Mouse (Mus musculus): ENCODE results near the gene Bbs4.

Bbs4 gene

GRCm38 (mm10) chr9:59291688-59292492 is 61.4 kb downstream of the Bbs4 start:
- DNase-seq (ENCODE audit: low spot score in 2 of 2) = no peak

DNA sequence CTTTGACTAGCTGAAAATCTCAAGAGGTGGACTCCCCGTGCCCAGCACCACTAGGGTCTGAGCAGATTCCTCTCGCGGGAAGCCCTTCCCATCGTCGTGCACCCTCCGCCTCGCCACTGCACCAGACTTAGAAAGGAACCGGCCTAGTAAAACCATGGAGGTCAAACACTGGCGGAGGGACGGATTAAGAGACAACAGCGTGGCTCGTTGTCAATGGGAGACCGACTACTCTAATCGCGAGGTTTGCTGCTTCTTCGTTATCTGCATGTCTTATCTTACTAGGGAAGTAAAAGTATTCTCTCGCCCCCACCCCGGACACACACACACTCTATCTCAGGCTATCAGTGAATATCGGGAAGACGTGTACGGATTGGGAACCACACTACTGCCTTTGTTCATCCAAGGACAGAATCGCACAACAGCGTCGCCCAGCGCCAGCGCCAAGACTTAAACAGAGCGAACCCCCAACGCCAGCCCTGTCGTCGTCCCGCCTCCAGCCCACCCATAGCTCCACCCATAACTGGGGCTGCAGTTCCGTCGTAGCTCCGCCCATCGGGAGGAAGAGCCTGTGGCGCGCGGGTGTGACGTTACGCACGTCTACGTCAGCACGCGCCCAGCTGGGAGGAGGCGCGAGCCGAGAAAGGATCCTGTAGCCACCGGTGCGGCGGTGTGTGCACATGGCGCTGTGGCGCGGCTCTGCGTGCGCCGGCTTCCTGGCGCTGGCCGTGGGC is 62.2 kb downstream of the Bbs4 start, which contains the start of gene Adpgk:
Gene Adpgk (plus strand): TSS at position 602 of the 731 bp plus-strand sequence.
- DNase-seq (ENCODE audit: low spot score in 2 of 2) = peak; percentile 98

DNA sequence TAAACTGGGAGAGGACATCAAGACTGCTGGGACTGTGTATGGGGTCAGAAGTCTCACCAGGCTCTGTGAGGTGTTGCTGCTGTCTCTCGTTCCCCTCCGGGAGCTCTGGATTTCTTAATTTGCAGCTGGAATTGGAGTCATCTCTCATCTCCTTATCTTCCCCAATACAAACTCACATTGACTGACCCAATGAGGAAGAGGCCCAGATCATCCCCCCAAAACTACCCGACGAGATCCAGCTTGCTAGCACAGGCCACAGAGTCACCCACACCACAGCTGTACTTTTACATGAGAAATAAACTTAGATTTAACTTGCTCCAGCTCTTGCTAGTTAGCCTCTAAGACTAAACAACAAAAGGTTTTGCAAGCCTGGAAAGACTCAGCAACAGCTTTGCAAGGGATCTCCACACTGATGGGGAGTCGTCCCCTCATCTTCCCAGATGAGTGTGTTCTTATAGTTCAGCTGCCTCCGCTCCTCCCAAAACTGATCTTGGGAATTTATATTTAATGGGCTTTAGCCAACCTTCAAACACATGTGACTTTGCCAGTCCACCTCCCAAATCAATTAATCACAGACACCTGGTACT is 63.7 kb downstream of the Bbs4 start:
- no peak for DNase-seq (ENCODE audit: low spot score in 2 of 2)

GRCm38 (mm10) chr9:59288685-59289410 is 64.5 kb downstream of the Bbs4 start:
- no peak for DNase-seq (ENCODE audit: low spot score in 2 of 2)

DNA sequence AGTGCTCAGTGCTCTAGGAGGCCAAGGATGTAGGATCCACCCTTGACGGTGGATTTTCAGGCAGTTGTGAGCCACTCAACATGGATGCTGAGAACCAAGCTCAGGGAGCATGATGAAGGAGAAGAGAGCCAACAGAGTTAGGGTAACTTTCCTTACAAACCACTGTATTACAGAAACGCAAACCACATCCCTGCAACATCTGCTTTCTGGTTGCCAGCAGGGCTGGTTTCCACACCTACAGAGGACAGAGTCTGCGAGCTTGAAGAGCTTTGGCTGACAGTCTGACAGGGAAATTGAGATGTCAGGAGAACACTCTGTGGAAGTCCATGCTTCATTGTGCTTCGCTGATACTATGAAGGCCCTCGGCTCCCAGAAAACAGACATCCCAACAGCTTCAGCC is 65.2 kb downstream of the Bbs4 start:
- no peak for DNase-seq (ENCODE audit: low spot score in 2 of 2)

DNA sequence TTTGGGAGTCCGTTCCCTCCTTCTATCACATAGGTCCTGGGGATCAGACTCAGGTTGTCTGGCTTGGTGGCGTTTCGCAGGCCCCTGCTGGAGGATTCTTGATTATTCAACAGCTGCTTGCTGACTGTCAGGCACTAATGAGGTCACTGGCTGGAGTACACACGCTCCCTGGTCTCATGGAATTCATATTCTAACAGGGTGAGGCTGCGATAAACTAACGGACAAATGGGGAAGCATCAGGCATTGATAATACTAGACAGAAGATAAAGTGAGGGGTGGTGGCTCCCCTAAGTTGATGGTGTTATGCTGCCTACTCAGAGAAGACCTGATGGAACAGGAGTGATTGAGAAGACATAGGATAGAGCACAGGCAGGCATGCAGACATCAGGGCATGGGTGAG is 67.7 kb downstream of the Bbs4 start:
- DNase-seq (ENCODE audit: low spot score in 2 of 2) = no peak

DNA sequence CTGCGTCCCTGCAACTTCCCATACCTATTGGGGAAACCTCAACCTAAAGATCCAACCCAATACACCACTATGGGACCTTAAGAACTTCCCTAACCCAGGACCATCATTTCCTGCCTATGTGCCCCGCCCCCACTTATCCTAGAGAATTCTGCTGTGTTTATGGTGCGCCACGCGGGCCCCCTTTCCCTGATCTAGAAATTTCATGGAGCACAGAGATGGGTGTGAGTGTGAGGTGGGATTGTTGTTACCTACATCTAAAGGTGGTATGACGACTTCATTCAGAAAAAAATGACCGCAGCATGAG is 70.7 kb downstream of the Bbs4 start:
- no peak for DNase-seq (ENCODE audit: low spot score in 2 of 2)

- peak; percentile 24 to 63 for DNase-seq (ENCODE audit: low spot score in 2 of 2)
These were observed 71.2 kb downstream of the Bbs4 start for GRCm38 (mm10) chr9:59281871-59282682.

DNA sequence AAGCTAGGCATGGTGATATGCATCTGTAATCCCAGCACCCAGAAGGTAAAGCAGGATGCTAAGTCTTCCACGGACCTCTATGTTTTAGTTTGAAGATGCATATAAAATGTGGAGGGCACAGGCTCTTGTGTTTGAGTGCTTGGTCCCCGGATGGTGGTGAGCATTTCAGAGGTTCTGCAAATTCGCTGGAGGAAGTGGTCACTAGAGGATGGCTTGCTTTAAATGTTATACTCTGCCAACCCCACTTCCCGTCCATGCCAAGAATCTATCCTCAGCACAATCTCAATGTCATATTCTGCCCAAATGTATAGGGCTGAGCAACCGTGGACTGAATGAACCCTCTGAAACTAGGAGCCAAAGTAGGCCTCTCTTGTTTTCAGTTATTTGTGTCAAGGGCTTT is 72.4 kb downstream of the Bbs4 start:
- DNase-seq (ENCODE audit: low spot score in 2 of 2) = no peak

- DNase-seq (ENCODE audit: low spot score in 2 of 2) = no peak
These were observed 74.6 kb downstream of the Bbs4 start for GRCm38 (mm10) chr9:59278694-59279093.

DNA sequence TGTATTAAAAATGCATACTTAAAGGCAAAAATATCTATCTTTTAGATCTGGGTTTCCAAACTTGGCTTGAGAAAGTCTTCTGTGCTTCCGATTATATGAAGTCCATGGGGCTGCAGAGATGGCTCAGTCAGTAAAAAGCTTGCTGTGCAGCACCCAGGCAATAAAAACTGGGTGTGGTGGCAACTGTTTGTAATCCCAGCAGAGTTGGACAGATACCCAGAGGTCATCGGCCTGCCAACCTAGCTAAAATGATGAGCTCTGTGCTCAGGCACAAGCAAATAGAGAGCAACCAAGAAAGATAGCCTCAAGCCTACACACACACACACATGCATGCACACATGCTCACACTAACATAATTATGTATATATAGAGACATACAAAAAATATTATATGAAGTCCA is 75.1 kb downstream of the Bbs4 start:
- no peak for DNase-seq (ENCODE audit: low spot score in 2 of 2)

DNA sequence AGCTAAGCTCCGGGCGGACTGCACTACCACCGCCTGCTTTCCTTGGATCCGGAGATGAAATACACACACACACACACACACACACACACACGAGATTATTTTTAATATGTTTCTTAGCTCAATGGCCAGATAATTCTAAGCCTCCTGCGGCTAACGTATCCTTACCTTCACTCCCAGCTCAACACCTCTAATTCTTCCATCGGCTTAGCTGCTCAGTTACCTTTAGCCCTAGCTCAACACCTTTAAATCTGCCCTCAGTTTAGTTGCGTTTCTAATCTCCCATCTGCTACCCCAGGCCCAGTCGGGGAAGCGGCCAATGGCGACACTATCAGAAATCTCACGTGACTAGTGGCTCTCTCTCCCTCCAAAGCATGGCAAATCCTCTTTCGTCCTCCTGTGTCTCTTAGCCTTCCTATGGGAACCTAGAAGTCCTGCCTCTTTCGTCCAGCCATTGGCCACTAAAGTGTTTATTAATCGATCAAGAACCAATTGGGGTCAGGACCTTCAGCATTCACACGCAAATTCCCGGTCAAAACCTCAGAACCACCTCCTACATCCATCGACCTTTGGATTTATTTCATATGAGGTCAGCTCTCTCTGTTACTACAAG is 78.4 kb downstream of the Bbs4 start:
- no peak for DNase-seq (ENCODE audit: low spot score in 2 of 2)

DNA sequence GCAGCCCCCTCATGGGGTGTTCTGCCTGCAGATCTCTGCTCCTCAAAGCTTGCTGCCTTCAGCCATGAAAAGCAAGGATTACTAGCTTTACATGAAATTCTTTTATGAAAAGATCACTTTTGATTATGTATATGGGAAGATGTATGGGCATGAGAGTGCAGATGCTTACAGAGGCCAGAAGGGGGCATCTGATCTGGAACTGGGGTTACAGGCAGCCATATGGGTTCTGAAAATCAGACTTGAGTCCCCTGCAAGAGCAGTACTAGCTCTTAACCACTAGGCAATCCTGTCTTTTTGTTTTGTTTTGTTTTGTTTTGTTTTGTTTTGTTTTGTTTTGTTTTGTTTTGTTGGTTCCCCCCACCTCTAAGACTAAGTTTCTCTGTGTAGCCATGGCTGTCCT is 80.1 kb downstream of the Bbs4 start:
- DNase-seq (ENCODE audit: low spot score in 2 of 2) = no peak
